Mouse (Mus musculus) left cerebral cortex, adult 2 months (tissue): ENCODE measurements at regions not wholly inside any gene's neighbourhood (a gene's known extent, or its start where the extent isn't known, plus 50 kb on each side); places are given as distances from the start of the nearest gene placed in this dataset.

ENCODE experiments used
- DNase-seq, 2 experiments: peaks; one replicate each; pipeline ENCODE4 v3.0.0; 2021 to 2022; ENCODE audit warnings: low spot score in 2 of 2, mixed read lengths in 1 of 2; ENCODE audit errors: extremely low spot score in 1 of 2
- H3K27ac ChIP-seq: fragments of 200-600 bp; 2 replicates; pipeline ENCODE4 v1.8.1; 2022
- H3K4me3 ChIP-seq: fragments of 200-600 bp; 2 replicates; pipeline ENCODE4 v1.8.1; 2022
- CTCF ChIP-seq: fragments of 200-600 bp; IDR thresholded peaks from 2 replicates; pipeline ENCODE4 v1.8.1; 2022; ENCODE audit warnings: antibody characterized with exemption, mild to moderate bottlenecking, moderate library complexity
- intact Hi-C: fragments of 180-260 bp; cut with DNase I; formaldehyde crosslinking; loops from one replicate; pipeline ENCODE4 v1.15.1; 2025

DNA sequence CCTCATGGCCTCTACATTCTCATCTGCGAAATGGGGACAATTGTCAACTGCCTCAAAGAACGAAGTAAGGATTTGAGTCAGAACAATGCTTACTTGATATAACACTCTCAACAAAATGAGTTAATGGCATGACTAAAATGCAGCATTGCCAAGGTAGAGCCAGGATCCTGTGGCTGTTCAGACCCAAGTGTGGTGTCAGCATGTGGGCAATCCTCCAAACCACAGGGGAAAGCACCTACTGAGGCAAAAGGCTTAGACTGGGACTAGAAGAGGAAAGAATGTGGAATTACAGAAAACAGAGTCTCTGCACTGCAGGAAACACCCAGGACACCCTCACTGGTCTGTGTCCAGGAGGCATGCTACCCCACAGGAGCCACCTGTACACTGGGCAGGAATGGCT lies 147.8 kb upstream of the Cdh5 start:
- TF ChIP-seq CTCF = no peak
- no peak overlapping the region for H3K27ac ChIP-seq
- no peak overlapping the region for H3K4me3 ChIP-seq
- no peak for DNase-seq
- intact Hi-C loops = no loop called here

GRCm38 (mm10) chr8:103955568-103956260 lies 145.7 kb upstream of the Cdh5 start:
- no peak for TF ChIP-seq CTCF
- intact Hi-C loops = no loop called here

GRCm38 (mm10) chr8:103964293-103964918 lies 137.0 kb upstream of the Cdh5 start:
- no peak for TF ChIP-seq CTCF
- no peak overlapping the region for H3K4me3 ChIP-seq
- no peak overlapping the region for H3K27ac ChIP-seq
- peak in 1 of 2 experiments; percentile 20 for DNase-seq
- intact Hi-C loops = no loop called here

More at GRCm38 (mm10) chr8:103955568-103956260, 145.7 kb upstream of the Cdh5 start:
- H3K4me3 ChIP-seq = no peak overlapping the region
- no peak overlapping the region for H3K27ac ChIP-seq
- no peak for DNase-seq

- intact Hi-C loops = no loop called here
- no peak for TF ChIP-seq CTCF
- DNase-seq = no peak
Measured at GRCm38 (mm10) chr8:103969929-103970328, 131.5 kb upstream of the Cdh5 start.

DNA sequence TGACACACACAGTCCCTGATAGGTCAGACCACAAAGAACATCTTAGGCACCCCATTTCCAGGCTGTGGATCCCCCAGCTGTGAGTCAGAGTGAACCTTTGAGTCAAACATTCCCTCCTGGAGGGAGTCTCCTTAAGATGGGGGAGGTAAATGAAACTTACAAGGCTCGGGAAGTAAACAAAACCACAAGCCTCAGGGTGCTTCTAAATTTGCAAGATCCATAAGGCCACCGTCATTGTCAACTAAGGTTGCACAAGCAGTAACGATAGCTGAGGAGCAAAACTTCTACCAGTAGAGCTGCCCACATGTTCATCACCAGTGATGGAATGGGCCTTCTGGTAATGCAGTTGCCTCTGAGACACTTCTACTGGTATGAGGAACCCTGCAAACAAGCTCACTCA lies 130.9 kb upstream of the Cdh5 start:
- Histone ChIP-seq H3K4me3 (no peak overlapping the region), H3K27ac (no peak overlapping the region)
- intact Hi-C loops = no loop called here
- DNase-seq = no peak
- no peak for TF ChIP-seq CTCF

More at GRCm38 (mm10) chr8:103969929-103970328, 131.5 kb upstream of the Cdh5 start:
- Histone ChIP-seq H3K27ac (no peak overlapping the region), H3K4me3 (no peak overlapping the region)

DNA sequence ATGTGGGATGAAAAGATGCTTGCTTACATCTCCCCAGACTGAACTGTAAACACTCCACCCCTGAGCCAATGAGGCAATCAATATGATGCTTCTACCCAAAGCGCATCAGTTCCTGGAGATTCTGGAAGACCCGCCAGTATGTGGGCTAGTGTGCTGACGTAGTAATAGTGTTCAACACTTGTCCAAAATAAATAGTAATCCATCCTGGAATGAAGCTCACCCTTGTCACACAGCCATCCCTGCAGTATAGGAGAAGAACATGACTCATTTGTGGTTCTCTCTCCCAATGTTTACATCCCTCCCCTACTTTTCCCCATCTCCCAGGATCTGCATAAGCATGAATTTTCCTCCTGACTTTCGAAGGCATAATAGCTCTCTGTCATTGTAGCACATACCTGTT lies 130.5 kb upstream of the Cdh5 start:
- no peak overlapping the region for H3K27ac ChIP-seq
- TF ChIP-seq CTCF = no peak
- intact Hi-C loops = no loop called here
- H3K4me3 ChIP-seq = no peak overlapping the region
- DNase-seq = no peak

- DNase-seq = no peak
- TF ChIP-seq CTCF = no peak; the same call in none of the 2 replicates
- intact Hi-C loops = no loop called here
- Histone ChIP-seq H3K4me3 (no peak overlapping the region), H3K27ac (no peak overlapping the region)
Measured at GRCm38 (mm10) chr8:103976488-103976887, 124.9 kb upstream of the Cdh5 start.

GRCm38 (mm10) chr8:103978948-103979347 lies 122.5 kb upstream of the Cdh5 start:
- TF ChIP-seq CTCF = no peak
- no peak overlapping the region for H3K27ac ChIP-seq
- intact Hi-C loops = no loop called here
- no peak overlapping the region for H3K4me3 ChIP-seq
- no peak for DNase-seq

GRCm38 (mm10) chr8:103983860-103984594 lies 117.4 kb upstream of the Cdh5 start:
- intact Hi-C loops = no loop called here
- no peak overlapping the region for H3K4me3 ChIP-seq
- no peak overlapping the region for H3K27ac ChIP-seq
- no peak for TF ChIP-seq CTCF
- DNase-seq = no peak

DNA sequence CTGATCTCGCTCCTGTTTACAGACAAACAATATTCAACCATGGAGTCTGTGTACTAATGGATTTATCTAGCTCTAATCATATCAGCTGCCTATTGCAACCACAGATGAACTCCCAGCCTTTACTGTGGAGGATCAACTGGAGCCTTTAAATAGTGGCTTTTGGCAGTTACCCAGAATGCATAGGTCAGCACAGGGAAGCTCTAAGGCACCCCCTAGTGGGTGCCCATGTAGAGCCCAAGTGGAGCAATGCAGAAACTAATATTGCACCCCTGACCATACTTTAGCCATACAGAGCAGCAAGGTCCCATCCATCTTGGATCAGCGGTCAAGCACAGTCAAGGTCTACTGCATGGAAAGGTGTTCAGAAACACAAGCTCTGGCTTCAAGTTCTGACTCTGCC lies 115.8 kb upstream of the Cdh5 start:
- H3K4me3 ChIP-seq = no peak overlapping the region
- TF ChIP-seq CTCF = peak; percentile 1; the same call in 1 of the 2 replicates

GRCm38 (mm10) chr8:103993897-103994296 lies 107.5 kb upstream of the Cdh5 start:
- no peak for DNase-seq
- Histone ChIP-seq H3K27ac (no peak overlapping the region), H3K4me3 (no peak overlapping the region)
- no peak for TF ChIP-seq CTCF
- intact Hi-C loops = no loop called here

More for the DNA sequence above, 115.8 kb upstream of the Cdh5 start:
- DNase-seq = no peak
- intact Hi-C loops = no loop called here
- no peak overlapping the region for H3K27ac ChIP-seq

GRCm38 (mm10) chr8:103998143-103998542 lies 103.3 kb upstream of the Cdh5 start:
- no peak overlapping the region for H3K27ac ChIP-seq
- DNase-seq = no peak
- H3K4me3 ChIP-seq = no peak overlapping the region
- TF ChIP-seq CTCF = no peak
- intact Hi-C loops = no loop called here
